Mouse (Mus musculus) induced T-regulatory cell, adult 2 months (primary cell): ENCODE measurements around the gene Gid8.
"Not testable (repeated sequence)": the region's sequence is repeated elsewhere in the genome, so short reads cannot be mapped to it uniquely, and the experiment has no call there.

Experiments
- DNase-seq: peaks from one replicate; pipeline ENCODE4 v3.0.0-alpha.2; 2012; ENCODE audit warnings: low read depth

Gid8 gene

GRCm38 (mm10) chr2:180710276-180711155 is 599 bp downstream of the Gid8 start:
- peak; percentile 66 for DNase-seq

- no peak for DNase-seq
Observed at GRCm38 (mm10) chr2:180711527-180711926, 1.6 kb downstream of the Gid8 start.

- DNase-seq = no peak
Observed at GRCm38 (mm10) chr2:180712037-180712689, 2.2 kb downstream of the Gid8 start.

GRCm38 (mm10) chr2:180722748-180723147 is 12.8 kb downstream of the Gid8 start:
- not testable (repeated sequence) for DNase-seq

GRCm38 (mm10) chr2:180723865-180724264 is 13.9 kb downstream of the Gid8 start:
- no peak for DNase-seq

GRCm38 (mm10) chr2:180724585-180725413 is 14.9 kb downstream of the Gid8 start, which contains the start of gene Slc17a9:
Slc17a9 (plus strand) TSS chr2:180725263.
- DNase-seq = peak; percentile 80

- DNase-seq = no peak
Observed at GRCm38 (mm10) chr2:180725414-180725778, 15.5 kb downstream of the Gid8 start.

- peak; percentile 49 for DNase-seq
Observed at GRCm38 (mm10) chr2:180725856-180726629, 16.1 kb downstream of the Gid8 start.

GRCm38 (mm10) chr2:180726658-180727442 is 16.9 kb downstream of the Gid8 start:
- peak; percentile 85 for DNase-seq

GRCm38 (mm10) chr2:180727613-180728021 is 17.7 kb downstream of the Gid8 start:
- peak; percentile 40 for DNase-seq

GRCm38 (mm10) chr2:180731036-180731435 is 21.1 kb downstream of the Gid8 start:
- peak; percentile 75 for DNase-seq

GRCm38 (mm10) chr2:180731984-180732383 is 22.1 kb downstream of the Gid8 start:
- peak; percentile 60 for DNase-seq

- no peak for DNase-seq
Observed at GRCm38 (mm10) chr2:180735232-180735631, 25.3 kb downstream of the Gid8 start.

- DNase-seq = no peak
Observed at GRCm38 (mm10) chr2:180737984-180738383, 28.1 kb downstream of the Gid8 start.

GRCm38 (mm10) chr2:180740349-180740748 is 30.4 kb downstream of the Gid8 start:
- DNase-seq = no peak

GRCm38 (mm10) chr2:180741421-180741820 is 31.5 kb downstream of the Gid8 start:
- no peak for DNase-seq

- no peak for DNase-seq
Observed at GRCm38 (mm10) chr2:180742820-180743219, 32.9 kb downstream of the Gid8 start.

GRCm38 (mm10) chr2:180743321-180743720 is 33.4 kb downstream of the Gid8 start:
- no peak for DNase-seq

- DNase-seq = peak; percentile 94
Observed at GRCm38 (mm10) chr2:180745248-180745927, 35.5 kb downstream of the Gid8 start.

- no peak for DNase-seq
Observed at GRCm38 (mm10) chr2:180746569-180747192, 36.8 kb downstream of the Gid8 start.
